Mouse (Mus musculus) liver, adult 2 months (tissue): ENCODE results near the gene Sass6. TPM values are rescaled to one million over a fixed set of nuclear protein-coding genes. Genes with fewer than 3 reads are reported as not detected.
"Not testable (repeated sequence)": the region's sequence is repeated elsewhere in the genome, so short reads cannot be mapped to it uniquely, and the experiment has no call there.

Experiments
- DNase-seq: peaks from one replicate; pipeline ENCODE4 v3.0.0-alpha.2; 2011; ENCODE audit warnings: low read depth, low spot score; ENCODE audit errors: extremely low read depth
- H3K27ac ChIP-seq: fragments of 200-500 bp; replicated peaks from 2 replicates; pipeline ENCODE4 v1.5.1; 2012; ENCODE audit warnings: low read depth, mild to moderate bottlenecking, control low read depth, inconsistent platforms, low read length; ENCODE audit not compliant: insufficient read depth
- H3K27me3 ChIP-seq: fragments of 200-500 bp; 2 replicates; pipeline ENCODE4 v1.6.1; 2012; ENCODE audit warnings: mild to moderate bottlenecking, moderate library complexity, low read length, inconsistent platforms; ENCODE audit not compliant: control insufficient read depth, insufficient read depth
- H3K36me3 ChIP-seq: fragments of 200-500 bp; 2 replicates; pipeline ENCODE4 v1.6.1; 2012; ENCODE audit warnings: low read length, inconsistent platforms; ENCODE audit not compliant: control insufficient read depth, insufficient read depth
- H3K4me1 ChIP-seq: fragments of 200-500 bp; 2 replicates; pipeline ENCODE4 v1.6.1; 2011; ENCODE audit warnings: low read length; ENCODE audit not compliant: control insufficient read depth, insufficient read depth
- H3K4me3 ChIP-seq: fragments of 200-500 bp; 2 replicates; pipeline ENCODE4 v1.5.1; 2011; ENCODE audit warnings: low read depth, mild to moderate bottlenecking, control low read depth, low read length, moderate library complexity; ENCODE audit not compliant: insufficient read depth
- H3K79me2 ChIP-seq: fragments of 200-500 bp; 2 replicates; pipeline ENCODE4 v1.6.1; 2012; ENCODE audit warnings: inconsistent platforms, mild to moderate bottlenecking, low read length, moderate library complexity; ENCODE audit not compliant: control insufficient read depth, insufficient read depth
- H3K9ac ChIP-seq: fragments of 200-500 bp; 2 replicates; pipeline ENCODE4 v1.6.1; 2012; ENCODE audit warnings: low read depth, mild to moderate bottlenecking, control low read depth, inconsistent platforms, low read length
- CTCF ChIP-seq: fragments of 200-500 bp; IDR thresholded peaks from 2 replicates; pipeline ENCODE4 v1.5.1; 2011; ENCODE audit warnings: low read depth, low read length, control low read depth
- POLR2A ChIP-seq: fragments of 200-500 bp; IDR thresholded peaks from 2 replicates; pipeline ENCODE4 v1.6.1; 2011; ENCODE audit warnings: low read length, control low read depth; ENCODE audit not compliant: insufficient read depth; ENCODE audit errors: extremely low read depth
- WGBS: fragments of 180-500 bp; shearing (Covaris S2); methylation state at CpG from one replicate; pipeline ENCODE4 v1.1.7; 2018; 5-methylcytosine and 5-hydroxymethylcytosine counted together
- polyA plus RNA-seq: library from polyadenylated mRNA; depleted of rRNA; stranded (reverse); fragments of >200 nt; gene quantifications from 2 replicates; pipeline ENCODE4 v1.2.3, GENCODE M21; 2012; rRNA removed
- total RNA-seq: library from RNA; depleted of rRNA; stranded (reverse); fragments of >200 nt; gene quantifications from 2 replicates; pipeline ENCODE4 v1.2.3, GENCODE M21; 2014; rRNA removed

Gene Sass6
- total and polyA plus RNA-seq, 2 experiments: 0.28 to 1.3 TPM

DNA sequence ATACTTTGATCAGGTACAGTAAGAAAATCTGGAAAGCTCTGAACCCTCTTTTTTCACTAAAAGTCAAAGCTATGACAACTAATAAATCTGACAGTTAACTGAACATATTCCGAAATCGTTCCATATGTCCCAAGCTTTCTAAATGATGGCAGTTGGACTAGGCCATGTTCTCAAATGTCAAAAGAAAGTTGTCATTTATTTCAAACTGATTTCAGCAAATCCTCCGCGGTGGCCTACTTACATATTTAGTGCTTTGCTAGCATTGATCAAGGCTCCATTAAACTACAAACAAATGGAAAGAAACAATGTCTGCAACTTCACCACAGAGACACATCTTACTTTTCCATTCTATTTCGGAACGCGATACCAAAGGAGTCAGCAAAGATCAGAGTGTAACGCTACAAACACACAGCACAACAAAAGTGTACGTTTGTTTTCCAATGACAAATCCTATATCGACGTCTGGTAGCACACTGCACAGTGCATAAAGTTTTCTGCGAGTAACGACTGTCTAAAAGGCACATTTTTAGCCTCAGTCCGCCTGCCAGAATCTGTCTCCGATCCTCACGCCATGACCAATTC lies 66.6 kb downstream of the Sass6 start:
- H3K4me3 ChIP-seq: peak overlapping the region; percentile 74
- no peaks in the 10 kb centered on the region for H3K27me3 ChIP-seq
- peak overlapping the region; percentile 70 for H3K27ac ChIP-seq
- peaks cover 28% of the 10 kb centered on the region; the same call in 1 of the 2 replicates for H3K79me2 ChIP-seq
- TF ChIP-seq POLR2A: no peak
- TF ChIP-seq CTCF: no peak
- peak; percentile 52 for DNase-seq
- H3K36me3 ChIP-seq: no peaks in the 10 kb centered on the region
- peak overlapping the region; percentile 92 for H3K9ac ChIP-seq
- H3K4me1 ChIP-seq: peaks cover 22% of the 10 kb centered on the region
- 3% methylated on average over 16 of the region's 16 CpGs for WGBS

- Histone ChIP-seq H3K79me2 (peaks cover 25% of the 10 kb centered on the region; the same call in 1 of the 2 replicates), H3K4me1 (peaks cover 22% of the 10 kb centered on the region), H3K9ac (peak overlapping the region; percentile 92), H3K36me3 (peaks cover under 1% of the 10 kb centered on the region; the same call in 1 of the 2 replicates), H3K4me3 (peak overlapping the region; percentile 74), H3K27ac (peak overlapping the region; percentile 70), H3K27me3 (no peaks in the 10 kb centered on the region)
- WGBS: under 1% methylated on average over 66 of the region's 68 CpGs
- TF ChIP-seq CTCF (no peak), POLR2A (no peak)
- DNase-seq: no peak
These were observed 67.2 kb downstream of the Sass6 start for GRCm38 (mm10) chr3:116661870-116662414.

- Histone ChIP-seq H3K4me3 (peak within 1 kb of the TSS; percentile 74), H3K4me1 (peaks cover 21% of the 10 kb centered on the region), H3K79me2 (peaks cover 21% of the 10 kb centered on the region; the same call in 1 of the 2 replicates), H3K9ac (peak within 1 kb of the TSS; percentile 92), H3K27ac (peak within 1 kb of the TSS; percentile 70), H3K36me3 (peaks cover 3% of the 10 kb centered on the region), H3K27me3 (no peaks in the 10 kb centered on the region)
- peak; percentile 81 for DNase-seq
- TF ChIP-seq POLR2A: peak; percentile 91
- TF ChIP-seq CTCF: no peak
- WGBS: under 1% methylated on average over 39 of the region's 39 CpGs
These were observed 67.7 kb downstream of the Sass6 start, which contains the start of gene Mfsd14a for GRCm38 (mm10) chr3:116662463-116662863. Gene Mfsd14a, minus strand, starts transcription at chr3:116662677.

DNA sequence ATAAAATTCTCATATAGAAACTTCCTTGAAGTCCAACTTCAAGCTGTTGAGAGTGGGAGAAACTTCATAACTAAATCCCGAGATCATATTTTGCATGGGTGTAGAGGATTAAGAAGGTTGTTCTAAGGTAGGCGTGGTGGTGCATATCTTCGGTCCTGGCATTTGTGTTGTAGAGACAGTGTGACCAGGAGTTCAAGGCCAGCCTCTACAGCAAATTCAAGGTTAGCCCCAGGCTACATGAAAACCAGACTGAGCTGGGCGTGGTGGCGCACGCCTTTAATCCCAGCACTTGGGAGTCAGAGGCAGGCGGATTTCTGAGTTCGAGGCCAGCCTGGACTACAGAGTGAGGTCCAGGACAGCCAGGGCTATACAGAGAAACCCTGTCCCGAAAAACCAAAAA lies 69.5 kb downstream of the Sass6 start:
- H3K36me3 ChIP-seq, H3K27me3 ChIP-seq, H3K27ac ChIP-seq, DNase-seq, H3K4me3 ChIP-seq, H3K9ac ChIP-seq: not testable (repeated sequence)
- peaks cover 14% of the 10 kb centered on the region for H3K4me1 ChIP-seq
- 96% methylated on average over 9 of the region's 9 CpGs for WGBS
- peaks cover 15% of the 10 kb centered on the region; the same call in 1 of the 2 replicates for H3K79me2 ChIP-seq

Other genes with a start within 250 kb of the Sass6 start
- gene Cdc14a, start 170.9 kb upstream of the Sass6 start, total RNA-seq: 1.1 and 1.5 TPM in 2 replicates
- 0.35 and 0.50 TPM in 2 replicates for gene Cdc14a, start 170.9 kb upstream of the Sass6 start, polyA plus RNA-seq
- gene Rtca, start 86.8 kb upstream of the Sass6 start, total RNA-seq: 10.3 and 10.8 TPM in 2 replicates
- gene Rtca, start 86.8 kb upstream of the Sass6 start, polyA plus RNA-seq: 9.7 and 11.5 TPM in 2 replicates
- 67.1 and 70.9 TPM in 2 replicates for gene Dbt, start 81.9 kb upstream of the Sass6 start, total RNA-seq
- 37.4 and 74.5 TPM in 2 replicates for gene Dbt, start 81.9 kb upstream of the Sass6 start, polyA plus RNA-seq
- gene Lrrc39, start 32.0 kb upstream of the Sass6 start, total RNA-seq: 0.37 and 0.60 TPM in 2 replicates
- gene Lrrc39, start 32.0 kb upstream of the Sass6 start, polyA plus RNA-seq: 0.12 and 0.15 TPM in 2 replicates
- 6.4 and 7.0 TPM in 2 replicates for gene Trmt13, start 19.6 kb downstream of the Sass6 start, total RNA-seq
- 1.5 and 3.0 TPM in 2 replicates for gene Trmt13, start 19.6 kb downstream of the Sass6 start, polyA plus RNA-seq
- gene Mfsd14a, start 67.7 kb downstream of the Sass6 start, total RNA-seq: 34.4 and 35.6 TPM in 2 replicates
- gene Mfsd14a, start 67.7 kb downstream of the Sass6 start, polyA plus RNA-seq: 14.3 and 14.5 TPM in 2 replicates
- gene Gm43191, start 86.3 kb downstream of the Sass6 start, total RNA-seq: not detected in 2 replicates
- not detected in 2 replicates for gene Gm43191, start 86.3 kb downstream of the Sass6 start, polyA plus RNA-seq
- 36.4 and 42.3 TPM in 2 replicates for gene Slc35a3, start 117.8 kb downstream of the Sass6 start, total RNA-seq
- gene Slc35a3, start 117.8 kb downstream of the Sass6 start, polyA plus RNA-seq: 7.3 and 8.0 TPM in 2 replicates
- gene Agl, start 213.2 kb downstream of the Sass6 start, total RNA-seq: 33.7 and 38.5 TPM in 2 replicates
- 12.0 and 12.1 TPM in 2 replicates for gene Agl, start 213.2 kb downstream of the Sass6 start, polyA plus RNA-seq